Mouse (Mus musculus) monocyte, adult 2 months (primary cell): ENCODE measurements around the gene Blnk.
A peak's percentile ranks its signal among the peaks of the same experiment; 100 is the strongest.

Experiments
- DNase-seq, 2 experiments: peaks; one replicate each; pipeline ENCODE4 v3.0.0; 2022; ENCODE audit warnings: low spot score in 2 of 2, low read depth in 1 of 2

Gene Blnk

GRCm38 (mm10) chr19:40970301-40970700 is 24.0 kb downstream of the Blnk start:
- DNase-seq, result no peak

- no peak for DNase-seq
Measured at GRCm38 (mm10) chr19:40964936-40965850, 29.1 kb downstream of the Blnk start.

- DNase-seq, result no peak
Measured at GRCm38 (mm10) chr19:40964367-40964891, 29.9 kb downstream of the Blnk start.

GRCm38 (mm10) chr19:40962988-40963387 is 31.3 kb downstream of the Blnk start:
- peak; percentile 36 to 73 for DNase-seq

GRCm38 (mm10) chr19:40958981-40959380 is 35.4 kb downstream of the Blnk start:
- DNase-seq, result no peak

GRCm38 (mm10) chr19:40946937-40947577 is 47.3 kb downstream of the Blnk start:
- no peak for DNase-seq

- no peak for DNase-seq
Measured at GRCm38 (mm10) chr19:40943552-40943951, 50.8 kb downstream of the Blnk start.

GRCm38 (mm10) chr19:40936038-40936437 is 58.3 kb downstream of the Blnk start:
- no peak for DNase-seq

GRCm38 (mm10) chr19:40935376-40935775 is 59.0 kb downstream of the Blnk start:
- no peak for DNase-seq

- no peak for DNase-seq
Measured at GRCm38 (mm10) chr19:40931581-40932369, 62.6 kb downstream of the Blnk start.

- DNase-seq, result no peak
Measured at GRCm38 (mm10) chr19:40895393-40895703, 99.0 kb downstream of the Blnk start.

GRCm38 (mm10) chr19:40894519-40895392 is 99.6 kb downstream of the Blnk start, which contains the start of gene Zfp518a:
Gene Zfp518a (plus strand): TSS chr19:40894705.
- DNase-seq, result peak; percentile 59 to 87

GRCm38 (mm10) chr19:40894071-40894506 is 100.2 kb downstream of the Blnk start:
- no peak for DNase-seq

- no peak for DNase-seq
Measured at GRCm38 (mm10) chr19:40888887-40889286, 105.4 kb downstream of the Blnk start.

- no peak for DNase-seq
Measured at GRCm38 (mm10) chr19:40881700-40882099, 112.6 kb downstream of the Blnk start.
